In the genomic region with DNA sequence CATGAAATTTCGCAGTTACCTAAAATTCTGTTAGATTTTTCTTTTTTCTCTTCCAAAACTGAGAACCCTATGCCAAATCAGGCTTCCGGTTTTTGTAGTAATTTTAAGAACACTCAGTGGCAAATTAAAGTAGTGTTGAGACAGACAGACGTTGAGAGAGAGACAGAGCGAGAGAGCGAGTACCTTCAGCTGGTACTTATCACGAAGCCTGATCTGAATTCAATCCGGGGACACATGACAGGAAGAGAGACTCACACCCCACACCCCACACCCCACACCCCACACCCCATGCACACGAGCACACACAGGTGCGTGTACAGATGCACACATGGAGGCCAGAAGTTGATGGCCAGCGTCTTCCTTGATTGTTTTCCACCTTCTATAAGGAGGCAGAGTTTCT, we compare ENCODE assay signal across 11 mouse cellular contexts.
A peak's percentile ranks its signal among the peaks of the same experiment; 100 is the strongest.
DNase-seq lines count a peak whose midpoint lies in the region; ATAC-seq and TF ChIP-seq lines count a peak whose summit lies in the region.
"Had no signal": no experiment of that assay in that cellular context is flagged by ENCODE, and none has a peak within 500 bp of the region (broad histone marks: within the 10 kb centered on the region; RNA-seq: fewer than 3 reads in every experiment).

No protein-coding gene starts in this region.

- H3K36me3 ChIP-seq in heart, embryonic 12.5 days = no peaks in the 10 kb centered on the region
- no peaks in the 10 kb centered on the region for H3K36me3 ChIP-seq in heart, embryonic 10.5 days
- H3K36me3 ChIP-seq: hindbrain, embryonic 10.5 days; liver, embryonic 13.5 days had no signal

- H3K4me3 ChIP-seq in heart, embryonic 12.5 days = no peak overlapping the region
- H3K4me3 ChIP-seq in heart, embryonic 10.5 days = no peak overlapping the region
- peak overlapping the region; percentile 30 for H3K4me3 ChIP-seq in layer of hippocampus, adult 2 months
- H3K4me3 ChIP-seq: erythroblast, embryonic 14.5 days; hindbrain, embryonic 10.5 days; liver, embryonic 13.5 days had no signal

- H3K9ac ChIP-seq in heart, embryonic 12.5 days = no peak overlapping the region
- H3K9ac ChIP-seq: liver, embryonic 13.5 days had no signal

- WGBS in heart, embryonic 12.5 days = 72% methylated on average over 10 of the region's 10 CpGs
- WGBS in heart, embryonic 10.5 days = 68% methylated on average over 10 of the region's 10 CpGs

- H3K4me1 ChIP-seq in heart, embryonic 12.5 days (replicated peaks) = 0 out of 2 replicates have a peak, but pooled peaks cover 3% of the 10 kb centered on the region
- H3K4me1 ChIP-seq in heart, embryonic 10.5 days = no peaks in the 10 kb centered on the region
- H3K4me1 ChIP-seq: hindbrain, embryonic 10.5 days had no signal

- no peak overlapping the region for H3K27ac ChIP-seq in heart, embryonic 12.5 days (ENCODE audit: poor library complexity, severe bottlenecking)
- H3K27ac ChIP-seq in heart, embryonic 10.5 days = no peak overlapping the region
- no peak overlapping the region for H3K27ac ChIP-seq in layer of hippocampus, adult 2 months
- H3K27ac ChIP-seq: hindbrain, embryonic 10.5 days; liver, embryonic 13.5 days had no signal

- no peaks in the 10 kb centered on the region for H3K27me3 ChIP-seq in heart, embryonic 12.5 days (replicated peaks)
- H3K27me3 ChIP-seq in heart, embryonic 10.5 days (ENCODE audit: insufficient read depth, poor library complexity, severe bottlenecking) = no peaks in the 10 kb centered on the region
- H3K27me3 ChIP-seq: liver, embryonic 13.5 days had no signal

- no peak for ATAC-seq in heart, embryonic 12.5 days (ENCODE audit: insufficient number of reproducible peaks, low FRiP score)

- H3K9me3 ChIP-seq in heart, embryonic 12.5 days (replicated peaks) = no peaks in the 10 kb centered on the region
- no peaks in the 10 kb centered on the region for H3K9me3 ChIP-seq in heart, embryonic 10.5 days
- H3K9me3 ChIP-seq: hindbrain, embryonic 10.5 days; liver, embryonic 13.5 days had no signal

- no peak for TF ChIP-seq CTCF in layer of hippocampus, adult 2 months (conservative IDR thresholded peaks at IDR 0.05)

- DNase-seq in heart, embryonic 10.5 days (ENCODE audit: low spot score) = no peak
- no peak for DNase-seq in layer of hippocampus, adult 2 months (ENCODE audit: low spot score in 2 of 2)
- no peak for DNase-seq in layer of hippocampus, adult 9-10 months (ENCODE audit: low spot score)
- DNase-seq in CD4-positive helper T cell, adult 2 months (ENCODE audit: low read depth, low spot score) = peak; percentile 30
- DNase-seq in induced T-regulatory cell, adult 2 months (ENCODE audit: low read depth) = peak; percentile 46
- DNase-seq in urinary bladder, adult 2 months (ENCODE audit: low spot score) = no peak
- DNase-seq in cerebellum, postnatal 14 days = no peak

- peak overlapping the region; percentile 51; the same call in 1 of the 2 replicates for H3K4me2 ChIP-seq in heart, embryonic 12.5 days
- H3K4me2 ChIP-seq: liver, embryonic 13.5 days had no signal

Comparison
In these comparisons a context has a peak if more than half of its experiments do, and no peak if none do; other contexts are left out.
1. DNase-seq: peak in CD4-positive helper T cell, adult 2 months (single experiment) and induced T-regulatory cell, adult 2 months (single experiment); none in heart, embryonic 10.5 days (single experiment), layer of hippocampus, adult 2 months (0 of 2), layer of hippocampus, adult 9-10 months (single experiment), urinary bladder, adult 2 months (single experiment) and cerebellum, postnatal 14 days (0 of 2).